Mouse (Mus musculus): ENCODE data around the gene Cnnm4. TPM values are rescaled to one million over a fixed set of nuclear protein-coding genes. Genes with fewer than 3 reads are reported as not detected.

The Cnnm4 gene
- total and polyA plus RNA-seq, 2 experiments from 2014 or later, result 11.0 to 15.6 TPM

- DNase-seq (ENCODE audit: low spot score) (no peak), ATAC-seq (ENCODE audit: low FRiP score) (no peak)
- Histone ChIP-seq H3K4me2 (ENCODE audit: low read depth, low read length, poor library complexity, severe bottlenecking) (no peak overlapping the region), H3K36me3 (ENCODE audit: insufficient read depth, low read length) (peaks cover 3% of the 10 kb centered on the region; the same call in 1 of the 2 replicates), H3K9me3 (ENCODE audit: low read length) (no peaks in the 10 kb centered on the region), H3K27me3 (ENCODE audit: insufficient read depth, low read length) (no peaks in the 10 kb centered on the region), H3K27ac (ENCODE audit: low read depth, low read length) (no peak overlapping the region), H3K4me1 (ENCODE audit: insufficient read depth, low read length) (no peaks in the 10 kb centered on the region), H3K9ac (replicated peaks; ENCODE audit: low read length, poor library complexity, severe bottlenecking) (no peak overlapping the region), H3K4me3 (ENCODE audit: low read depth, low read length) (no peak overlapping the region)
- TF ChIP-seq CTCF (IDR thresholded peaks at IDR 0.05), result no peak
- WGBS, result 92% methylated on average over 5 of the region's 5 CpGs
These were observed 24.6 kb upstream of the Cnnm4 start for GRCm38 (mm10) chr1:36446841-36447240.

GRCm38 (mm10) chr1:36454055-36454815 is 17.2 kb upstream of the Cnnm4 start:
- DNase-seq (ENCODE audit: low spot score) (no peak), ATAC-seq (ENCODE audit: low FRiP score) (no peak)
- no peaks in the 10 kb centered on the region for H3K4me1 ChIP-seq (ENCODE audit: insufficient read depth, low read length)
- no peaks in the 10 kb centered on the region for H3K36me3 ChIP-seq (ENCODE audit: insufficient read depth, low read length)
- H3K9ac ChIP-seq (replicated peaks; ENCODE audit: low read length, poor library complexity, severe bottlenecking), result no peak overlapping the region
- H3K27ac ChIP-seq (ENCODE audit: low read depth, low read length), result no peak overlapping the region
- no peaks in the 10 kb centered on the region for H3K27me3 ChIP-seq (ENCODE audit: insufficient read depth, low read length)
- no peak for TF ChIP-seq CTCF (IDR thresholded peaks at IDR 0.05)
- 90% methylated on average over 6 of the region's 6 CpGs for WGBS
- H3K4me2 ChIP-seq (ENCODE audit: low read depth, low read length, poor library complexity, severe bottlenecking), result no peak overlapping the region
- no peak overlapping the region for H3K4me3 ChIP-seq (ENCODE audit: low read depth, low read length)
- H3K9me3 ChIP-seq (ENCODE audit: low read length), result no peaks in the 10 kb centered on the region

- WGBS, result 39% methylated on average over 7 of the region's 7 CpGs
- Histone ChIP-seq H3K27me3 (ENCODE audit: insufficient read depth, low read length) (no peaks in the 10 kb centered on the region), H3K4me1 (ENCODE audit: insufficient read depth, low read length) (no peaks in the 10 kb centered on the region), H3K27ac (ENCODE audit: low read depth, low read length) (no peak overlapping the region), H3K4me3 (ENCODE audit: low read depth, low read length) (no peak overlapping the region), H3K4me2 (ENCODE audit: low read depth, low read length, poor library complexity, severe bottlenecking) (no peak overlapping the region), H3K9ac (replicated peaks; ENCODE audit: low read length, poor library complexity, severe bottlenecking) (no peak overlapping the region; the same call in 1 of the 2 replicates), H3K36me3 (ENCODE audit: insufficient read depth, low read length) (no peaks in the 10 kb centered on the region), H3K9me3 (ENCODE audit: low read length) (no peaks in the 10 kb centered on the region)
- TF ChIP-seq CTCF (IDR thresholded peaks at IDR 0.05), result no peak
- ATAC-seq (ENCODE audit: low FRiP score), result no peak
- DNase-seq (ENCODE audit: low spot score), result no peak
These were observed 13.9 kb upstream of the Cnnm4 start for GRCm38 (mm10) chr1:36457388-36458014.

- no peak for DNase-seq (ENCODE audit: low spot score)
- Histone ChIP-seq H3K4me1 (ENCODE audit: insufficient read depth, low read length) (no peaks in the 10 kb centered on the region), H3K4me2 (ENCODE audit: low read depth, low read length, poor library complexity, severe bottlenecking) (no peak overlapping the region), H3K27ac (ENCODE audit: low read depth, low read length) (no peak overlapping the region), H3K9me3 (ENCODE audit: low read length) (no peaks in the 10 kb centered on the region), H3K9ac (replicated peaks; ENCODE audit: low read length, poor library complexity, severe bottlenecking) (no peak overlapping the region), H3K27me3 (ENCODE audit: insufficient read depth, low read length) (no peaks in the 10 kb centered on the region), H3K36me3 (ENCODE audit: insufficient read depth, low read length) (no peaks in the 10 kb centered on the region), H3K4me3 (ENCODE audit: low read depth, low read length) (no peak overlapping the region)
- 94% methylated on average over 5 of the region's 5 CpGs for WGBS
- no peak for TF ChIP-seq CTCF (IDR thresholded peaks at IDR 0.05)
- ATAC-seq (ENCODE audit: low FRiP score), result no peak
These were observed 13.3 kb upstream of the Cnnm4 start for GRCm38 (mm10) chr1:36458169-36458568.

GRCm38 (mm10) chr1:36461829-36462228 is 9.6 kb upstream of the Cnnm4 start:
- H3K4me2 ChIP-seq (ENCODE audit: low read depth, low read length, poor library complexity, severe bottlenecking), result no peak overlapping the region
- DNase-seq (ENCODE audit: low spot score) (no peak), ATAC-seq (ENCODE audit: low FRiP score) (no peak)
- H3K27me3 ChIP-seq (ENCODE audit: insufficient read depth, low read length), result no peaks in the 10 kb centered on the region
- H3K36me3 ChIP-seq (ENCODE audit: insufficient read depth, low read length), result no peaks in the 10 kb centered on the region
- 51% methylated on average over 2 of the region's 2 CpGs for WGBS
- no peak overlapping the region for H3K4me3 ChIP-seq (ENCODE audit: low read depth, low read length)
- no peak overlapping the region for H3K27ac ChIP-seq (ENCODE audit: low read depth, low read length)
- no peak overlapping the region for H3K9ac ChIP-seq (replicated peaks; ENCODE audit: low read length, poor library complexity, severe bottlenecking)
- no peaks in the 10 kb centered on the region for H3K4me1 ChIP-seq (ENCODE audit: insufficient read depth, low read length)
- no peak for TF ChIP-seq CTCF (IDR thresholded peaks at IDR 0.05)
- H3K9me3 ChIP-seq (ENCODE audit: low read length), result no peaks in the 10 kb centered on the region

- DNase-seq (ENCODE audit: low spot score), result no peak
- Histone ChIP-seq H3K4me2 (ENCODE audit: low read depth, low read length, poor library complexity, severe bottlenecking) (no peak overlapping the region), H3K4me1 (ENCODE audit: insufficient read depth, low read length) (no peaks in the 10 kb centered on the region), H3K4me3 (ENCODE audit: low read depth, low read length) (no peak overlapping the region), H3K9me3 (ENCODE audit: low read length) (no peaks in the 10 kb centered on the region), H3K27me3 (ENCODE audit: insufficient read depth, low read length) (no peaks in the 10 kb centered on the region), H3K27ac (ENCODE audit: low read depth, low read length) (no peak overlapping the region), H3K9ac (replicated peaks; ENCODE audit: low read length, poor library complexity, severe bottlenecking) (no peak overlapping the region), H3K36me3 (ENCODE audit: insufficient read depth, low read length) (no peaks in the 10 kb centered on the region)
- 76% methylated on average over 4 of the region's 4 CpGs for WGBS
- no peak for ATAC-seq (ENCODE audit: low FRiP score)
- no peak for TF ChIP-seq CTCF (IDR thresholded peaks at IDR 0.05)
These were observed 5.7 kb upstream of the Cnnm4 start for GRCm38 (mm10) chr1:36465641-36466160.

Data from midbrain, postnatal 0 days (tissue).